Mouse (Mus musculus) thymus, adult 2 months (tissue): ENCODE data around the gene Phyhd1. TPM values are rescaled to one million over a fixed set of nuclear protein-coding genes. Genes with fewer than 3 reads are reported as not detected.
A peak's percentile ranks its signal among the peaks of the same experiment; 100 is the strongest.

Experiments used
- DNase-seq: peaks from one replicate; pipeline ENCODE4 v3.0.0; 2021
- H3K27ac ChIP-seq: fragments of 200-500 bp; 2 replicates; pipeline ENCODE4 v1.5.1; 2012; ENCODE audit warnings: low read length, control low read depth; ENCODE audit not compliant: control insufficient read depth, insufficient read depth
- H3K27me3 ChIP-seq: fragments of 200-500 bp; 2 replicates; pipeline ENCODE4 v1.6.1; 2012; ENCODE audit warnings: mild to moderate bottlenecking, low read length, moderate library complexity, mixed read lengths; ENCODE audit not compliant: control insufficient read depth, insufficient read depth
- H3K36me3 ChIP-seq: fragments of 200-500 bp; 2 replicates; pipeline ENCODE4 v1.6.1; 2012; ENCODE audit warnings: mild to moderate bottlenecking, low read length, moderate library complexity; ENCODE audit not compliant: control insufficient read depth, insufficient read depth
- H3K4me1 ChIP-seq: fragments of 200-500 bp; replicated peaks from 2 replicates; pipeline ENCODE4 v1.6.1; 2012; ENCODE audit warnings: low read length; ENCODE audit not compliant: control insufficient read depth, insufficient read depth
- H3K4me3 ChIP-seq: fragments of 200-500 bp; 2 replicates; pipeline ENCODE4 v1.5.1; 2012; ENCODE audit warnings: mild to moderate bottlenecking, low read length, control low read depth, moderate library complexity; ENCODE audit not compliant: control insufficient read depth, insufficient read depth
- CTCF ChIP-seq: fragments of 200-500 bp; IDR thresholded peaks from 2 replicates; pipeline ENCODE4 v1.5.1; 2012; ENCODE audit warnings: mild to moderate bottlenecking, control low read depth, low read length, moderate library complexity, borderline replicate concordance; ENCODE audit not compliant: control insufficient read depth, poor library complexity, insufficient read depth; ENCODE audit errors: extremely low read depth
- POLR2A ChIP-seq: fragments of 200-500 bp; IDR thresholded peaks from 2 replicates; pipeline ENCODE4 v1.6.1; 2012; ENCODE audit warnings: mild to moderate bottlenecking, low read length, control low read depth, moderate library complexity; ENCODE audit not compliant: control insufficient read depth, poor library complexity, insufficient read depth; ENCODE audit errors: extremely low read depth
- WGBS: fragments of 180-500 bp; shearing (Covaris S2); methylation state at CpG from one replicate; pipeline ENCODE4 v1.1.7; 2018; 5-methylcytosine and 5-hydroxymethylcytosine counted together
- polyA plus RNA-seq: library from polyadenylated mRNA; depleted of rRNA; stranded (reverse); fragments of >200 nt; gene quantifications from 2 replicates; pipeline ENCODE4 v1.2.3, GENCODE M21; 2012

The Phyhd1 gene
- polyA plus RNA-seq, 1 experiment, result 18.1 TPM

GRCm38 (mm10) chr2:30253809-30254208 lies 12.2 kb upstream of the Phyhd1 start:
- TF ChIP-seq POLR2A (no peak), CTCF (no peak)
- H3K36me3 ChIP-seq, result peaks cover 26% of the 10 kb centered on the region
- peak; percentile 19 for DNase-seq
- H3K27ac ChIP-seq, result peak overlapping the region; percentile 53; the same call in 1 of the 2 replicates
- H3K4me3 ChIP-seq, result no peak overlapping the region
- no peaks in the 10 kb centered on the region for H3K27me3 ChIP-seq
- H3K4me1 ChIP-seq, result peaks cover 59% of the 10 kb centered on the region
- 11% methylated on average over 5 of the region's 5 CpGs for WGBS

GRCm38 (mm10) chr2:30255631-30256395 lies 10.2 kb upstream of the Phyhd1 start:
- peaks cover 36% of the 10 kb centered on the region for H3K36me3 ChIP-seq
- no peak overlapping the region for H3K4me3 ChIP-seq
- no peak overlapping the region for H3K27ac ChIP-seq
- peaks cover 59% of the 10 kb centered on the region for H3K4me1 ChIP-seq
- 97% methylated on average over 42 of the region's 42 CpGs for WGBS
- no peak for TF ChIP-seq CTCF
- TF ChIP-seq POLR2A, result no peak
- H3K27me3 ChIP-seq, result no peaks in the 10 kb centered on the region
- no peak for DNase-seq

GRCm38 (mm10) chr2:30256616-30257350 lies 9.2 kb upstream of the Phyhd1 start:
- peaks cover 50% of the 10 kb centered on the region for H3K4me1 ChIP-seq
- H3K27ac ChIP-seq, result no peak overlapping the region
- no peak for TF ChIP-seq CTCF
- no peak for TF ChIP-seq POLR2A
- WGBS, result 80% methylated on average over 30 of the region's 30 CpGs
- H3K4me3 ChIP-seq, result no peak overlapping the region
- DNase-seq, result no peak
- no peaks in the 10 kb centered on the region for H3K27me3 ChIP-seq
- H3K36me3 ChIP-seq, result peaks cover 37% of the 10 kb centered on the region

GRCm38 (mm10) chr2:30257699-30258460 lies 8.1 kb upstream of the Phyhd1 start:
- no peak for TF ChIP-seq CTCF
- TF ChIP-seq POLR2A, result no peak
- 30% methylated on average over 7 of the region's 7 CpGs for WGBS
- Histone ChIP-seq H3K4me1 (peaks cover 40% of the 10 kb centered on the region), H3K36me3 (peaks cover 47% of the 10 kb centered on the region), H3K27ac (no peak overlapping the region), H3K4me3 (no peak overlapping the region), H3K27me3 (no peaks in the 10 kb centered on the region)
- DNase-seq, result no peak

GRCm38 (mm10) chr2:30258600-30258999 lies 7.4 kb upstream of the Phyhd1 start:
- Histone ChIP-seq H3K4me3 (no peak overlapping the region), H3K36me3 (peaks cover 54% of the 10 kb centered on the region), H3K27ac (no peak overlapping the region), H3K27me3 (no peaks in the 10 kb centered on the region), H3K4me1 (peaks cover 33% of the 10 kb centered on the region)
- TF ChIP-seq POLR2A (no peak), CTCF (no peak)
- 64% methylated on average over 4 of the region's 4 CpGs for WGBS
- no peak for DNase-seq

GRCm38 (mm10) chr2:30259131-30260064 lies 6.6 kb upstream of the Phyhd1 start:
- TF ChIP-seq CTCF, result no peak
- TF ChIP-seq POLR2A, result no peak
- no peak for DNase-seq
- H3K36me3 ChIP-seq, result peaks cover 62% of the 10 kb centered on the region
- no peak overlapping the region for H3K27ac ChIP-seq
- H3K4me1 ChIP-seq, result peaks cover 28% of the 10 kb centered on the region
- no peaks in the 10 kb centered on the region for H3K27me3 ChIP-seq
- 88% methylated on average over 15 of the region's 15 CpGs for WGBS
- H3K4me3 ChIP-seq, result no peak overlapping the region
